Mouse (Mus musculus): ENCODE measurements around the gene Hjurp.

Hjurp gene

GRCm38 (mm10) chr1:88219054-88219453, 58.4 kb downstream of the Hjurp start:
- no peak for DNase-seq

- no peak for DNase-seq
Measured at GRCm38 (mm10) chr1:88218591-88218990, 58.8 kb downstream of the Hjurp start.

DNA sequence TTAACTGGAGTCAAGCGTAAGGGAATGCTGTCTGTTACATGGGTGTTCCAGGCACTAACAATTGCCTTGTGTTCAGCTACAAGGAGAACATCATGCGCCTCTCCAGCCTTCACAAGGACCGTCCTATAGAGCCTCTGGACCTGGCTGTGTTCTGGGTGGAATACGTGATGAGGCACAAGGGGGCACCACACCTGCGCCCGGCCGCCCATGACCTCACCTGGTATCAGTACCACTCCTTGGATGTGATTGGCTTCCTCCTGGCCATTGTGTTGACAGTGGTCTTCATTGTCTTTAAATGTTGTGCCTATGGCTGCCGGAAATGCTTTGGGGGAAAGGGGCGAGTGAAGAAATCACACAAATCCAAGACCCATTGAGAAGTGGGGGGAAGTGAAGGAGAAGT, 59.4 kb downstream of the Hjurp start:
- no peak for DNase-seq

- DNase-seq, result no peak
Measured at GRCm38 (mm10) chr1:88217576-88217975, 59.9 kb downstream of the Hjurp start.

- no peak for DNase-seq
Measured at GRCm38 (mm10) chr1:88217144-88217543, 60.3 kb downstream of the Hjurp start.

DNA sequence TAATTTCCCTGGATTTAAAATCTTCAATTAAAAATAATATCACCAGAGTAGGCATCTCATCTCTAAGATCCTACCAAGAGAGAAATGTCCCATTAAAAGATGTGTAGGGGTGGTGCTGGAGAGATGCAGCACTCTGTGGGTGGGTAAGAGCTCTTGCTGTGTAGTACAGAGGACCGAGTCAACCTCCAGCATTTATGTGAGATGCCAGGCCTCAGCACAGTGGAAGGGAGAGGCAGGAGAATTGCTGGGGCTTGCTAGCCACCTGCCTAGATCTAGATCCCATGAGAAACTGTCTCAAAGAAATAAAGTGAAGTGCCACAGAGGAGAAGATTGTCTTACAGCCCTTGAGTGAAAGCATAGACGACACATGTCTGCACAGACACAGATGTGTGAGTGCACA, 60.9 kb downstream of the Hjurp start:
- no peak for DNase-seq

- DNase-seq, result no peak
Measured at GRCm38 (mm10) chr1:88215466-88216380, 61.7 kb downstream of the Hjurp start.

GRCm38 (mm10) chr1:88214462-88214952, 62.9 kb downstream of the Hjurp start:
- DNase-seq, result no peak

GRCm38 (mm10) chr1:88213766-88214461, 63.5 kb downstream of the Hjurp start:
- DNase-seq, result no peak

DNA sequence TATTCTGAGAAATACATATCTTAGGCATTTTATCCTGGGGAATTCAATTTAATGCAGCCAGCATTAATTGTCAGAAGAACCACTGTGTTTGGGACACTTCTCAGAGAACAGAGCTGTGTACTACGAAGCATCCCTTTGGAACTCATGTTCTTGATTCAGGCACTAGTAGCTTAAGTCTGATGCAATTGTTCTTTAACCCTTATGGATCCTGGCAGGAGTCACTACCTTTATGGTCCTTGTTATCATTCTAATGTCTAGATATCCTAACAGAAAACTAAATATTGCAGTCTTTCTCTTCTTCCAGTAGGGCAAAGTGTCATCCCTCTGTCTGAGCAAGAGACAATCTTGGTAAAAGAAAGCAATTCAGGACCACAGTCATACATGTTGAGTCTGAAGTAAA, 64.4 kb downstream of the Hjurp start:
- no peak for DNase-seq

Measured in right cerebral cortex, postnatal 4 days (tissue).